Mouse (Mus musculus) heart, adult 2 months (tissue): ENCODE data around the gene Mamld1. TPM values are rescaled to one million over a fixed set of nuclear protein-coding genes. Genes with fewer than 3 reads are reported as not detected.

Source experiments
- DNase-seq, 2 experiments: peaks; one replicate each; pipeline ENCODE4 v3.0.0; 2021
- H3K27ac ChIP-seq: fragments of 200-600 bp; 2 replicates; pipeline ENCODE4 v1.8.1; 2022
- H3K27me3 ChIP-seq: fragments of 200-500 bp; 2 replicates; pipeline ENCODE4 v1.6.1; 2012; ENCODE audit warnings: mild to moderate bottlenecking, low read length, inconsistent platforms, mixed read lengths; ENCODE audit not compliant: control insufficient read depth, insufficient read depth
- H3K36me3 ChIP-seq: fragments of 200-500 bp; 2 replicates; pipeline ENCODE4 v1.6.1; 2012; ENCODE audit warnings: low read length, inconsistent platforms; ENCODE audit not compliant: control insufficient read depth, insufficient read depth
- H3K4me1 ChIP-seq: fragments of 200-500 bp; 2 replicates; pipeline ENCODE4 v1.6.1; 2011; ENCODE audit warnings: low read length; ENCODE audit not compliant: control insufficient read depth, insufficient read depth
- H3K4me3 ChIP-seq: fragments of 200-600 bp; 2 replicates; pipeline ENCODE4 v1.8.1; 2022
- H3K79me2 ChIP-seq: fragments of 200-500 bp; replicated peaks from 2 replicates; pipeline ENCODE4 v1.6.1; 2012; ENCODE audit warnings: mild to moderate bottlenecking, inconsistent platforms, low read length, moderate library complexity, mixed read lengths; ENCODE audit not compliant: control insufficient read depth, insufficient read depth
- H3K9ac ChIP-seq: fragments of 200-500 bp; 2 replicates; pipeline ENCODE4 v1.6.1; 2012; ENCODE audit warnings: low read depth, mild to moderate bottlenecking, control low read depth, inconsistent platforms, low read length, mixed read lengths
- CTCF ChIP-seq: fragments of 200-600 bp; IDR thresholded peaks from 2 replicates; pipeline ENCODE4 v1.8.1; 2022; ENCODE audit warnings: antibody characterized with exemption, mild to moderate bottlenecking, moderate library complexity
- EP300 ChIP-seq: fragments of 200-500 bp; IDR thresholded peaks from 2 replicates; pipeline ENCODE4 v1.6.1; 2011; ENCODE audit warnings: low read depth, low read length, control low read depth; ENCODE audit not compliant: insufficient read depth
- POLR2A ChIP-seq: fragments of 200-500 bp; IDR thresholded peaks from 2 replicates; pipeline ENCODE4 v1.6.1; 2011; ENCODE audit warnings: mild to moderate bottlenecking, low read depth, low read length, control low read depth; ENCODE audit not compliant: insufficient read depth
- WGBS: fragments of 180-500 bp; shearing (Covaris S2); methylation state at CpG from one replicate; pipeline ENCODE4 v1.1.7; 2018; 5-methylcytosine and 5-hydroxymethylcytosine counted together
- intact Hi-C: fragments of 180-260 bp; cut with DNase I; formaldehyde crosslinking; loops from one replicate; pipeline ENCODE4 v1.15.1; 2025
- polyA plus RNA-seq: library from polyadenylated mRNA; depleted of rRNA; stranded (reverse); fragments of >200 nt; gene quantifications from 2 replicates; pipeline ENCODE4 v1.2.3, GENCODE M21; 2012; rRNA removed
- total RNA-seq, 2 experiments: library from RNA; stranded (reverse); gene quantifications; 2 replicates each; pipeline ENCODE4 v1.2.3; 2021

Gene Mamld1
- total and polyA plus RNA-seq, 3 experiments = 4.5 to 7.0 (median 5.7) TPM

DNA sequence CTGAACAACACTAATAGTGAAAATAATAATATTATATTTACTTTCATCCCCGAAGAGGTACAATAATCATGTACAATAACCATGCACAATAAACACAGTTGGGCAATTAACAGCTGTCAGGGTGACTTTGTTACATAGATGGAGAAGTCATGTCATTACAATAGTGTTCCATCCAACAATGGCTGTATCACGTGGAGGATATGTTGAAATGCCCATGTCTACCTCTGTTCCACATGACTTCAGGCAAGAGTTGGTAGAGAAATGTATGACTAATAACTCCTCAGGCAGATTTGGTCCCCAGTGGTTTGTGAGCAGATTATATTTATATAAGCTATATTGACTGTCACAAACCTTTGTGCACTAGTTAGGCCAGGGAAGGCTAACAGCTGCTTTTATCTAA lies 154.7 kb downstream of the Mamld1 start:
- Histone ChIP-seq H3K4me3 (no peak overlapping the region), H3K36me3 (no peaks in the 10 kb centered on the region), H3K79me2 (no peaks in the 10 kb centered on the region), H3K27me3 (no peaks in the 10 kb centered on the region), H3K4me1 (no peaks in the 10 kb centered on the region), H3K9ac (no peak overlapping the region), H3K27ac (no peak overlapping the region)
- no peak for DNase-seq
- 62% methylated on average over 2 of the region's 2 CpGs for WGBS
- no peak for TF ChIP-seq EP300
- TF ChIP-seq POLR2A = no peak
- no peak for TF ChIP-seq CTCF
- intact Hi-C loops = no loop called here

Other genes starting within 250 kb of the Mamld1 start
- gene Mtm1, start 160.5 kb downstream of the Mamld1 start, total RNA-seq = 10 to 100 TPM; 15.6 to 18.9 TPM
- gene Mtm1, start 160.5 kb downstream of the Mamld1 start, polyA plus RNA-seq = 5.0 and 10.7 TPM in 2 replicates